Mouse (Mus musculus): ENCODE data around the gene Spock2. TPM values are rescaled to one million over a fixed set of nuclear protein-coding genes. Genes with fewer than 3 reads are reported as not detected.

Gene Spock2
- 499 and 502 TPM in 2 replicates for polyA plus RNA-seq (2012; rRNA removed)

- Histone ChIP-seq H3K27me3 (ENCODE audit: control insufficient read depth, insufficient read depth, low read length) (no peaks in the 10 kb centered on the region), H3K4me1 (ENCODE audit: control insufficient read depth, insufficient read depth, low read length) (peaks cover 15% of the 10 kb centered on the region), H3K4me3 (replicated peaks; ENCODE audit: insufficient read depth, low read depth, low read length) (peak within 1 kb of the TSS; percentile 99), H3K27ac (ENCODE audit: insufficient read depth, low read length) (peak within 1 kb of the TSS; percentile 96)
- TF ChIP-seq POLR2A (IDR thresholded peaks at IDR 0.05; ENCODE audit: borderline replicate concordance, insufficient read depth, low read length): peak; percentile 80
- no peak for TF ChIP-seq CTCF (IDR thresholded peaks at IDR 0.05; ENCODE audit: borderline replicate concordance, insufficient read depth, low read depth, low read length)
- under 1% methylated on average over 22 of the region's 22 CpGs for WGBS
- DNase-seq: peak; percentile 83 to 86
Observed at GRCm38 (mm10) chr10:60106146-60106530, at the start of gene Spock2. Spock2 (plus strand) TSS chr10:60106219.

GRCm38 (mm10) chr10:60062173-60062572 is 43.8 kb upstream of the Spock2 start:
- no peak for TF ChIP-seq POLR2A (IDR thresholded peaks at IDR 0.05; ENCODE audit: borderline replicate concordance, insufficient read depth, low read length)
- TF ChIP-seq CTCF (IDR thresholded peaks at IDR 0.05; ENCODE audit: borderline replicate concordance, insufficient read depth, low read depth, low read length): no peak
- no peak overlapping the region for H3K27ac ChIP-seq (ENCODE audit: insufficient read depth, low read length)
- H3K4me1 ChIP-seq (ENCODE audit: control insufficient read depth, insufficient read depth, low read length): no peaks in the 10 kb centered on the region
- no peak for DNase-seq
- no peak overlapping the region for H3K4me3 ChIP-seq (replicated peaks; ENCODE audit: insufficient read depth, low read depth, low read length)
- WGBS: 84% methylated on average over 5 of the region's 5 CpGs
- no peaks in the 10 kb centered on the region for H3K27me3 ChIP-seq (ENCODE audit: control insufficient read depth, insufficient read depth, low read length)

- no peaks in the 10 kb centered on the region for H3K4me1 ChIP-seq (ENCODE audit: control insufficient read depth, insufficient read depth, low read length)
- no peaks in the 10 kb centered on the region for H3K27me3 ChIP-seq (ENCODE audit: control insufficient read depth, insufficient read depth, low read length)
- no peak overlapping the region for H3K27ac ChIP-seq (ENCODE audit: insufficient read depth, low read length)
- TF ChIP-seq POLR2A (IDR thresholded peaks at IDR 0.05; ENCODE audit: borderline replicate concordance, insufficient read depth, low read length) (no peak), CTCF (IDR thresholded peaks at IDR 0.05; ENCODE audit: borderline replicate concordance, insufficient read depth, low read depth, low read length) (no peak)
- H3K4me3 ChIP-seq (replicated peaks; ENCODE audit: insufficient read depth, low read depth, low read length): no peak overlapping the region
- DNase-seq: no peak
- WGBS: 52% methylated on average over 5 of the region's 5 CpGs
Observed at GRCm38 (mm10) chr10:60062931-60063330, 43.1 kb upstream of the Spock2 start.

- Histone ChIP-seq H3K27me3 (ENCODE audit: control insufficient read depth, insufficient read depth, low read length) (no peaks in the 10 kb centered on the region), H3K4me1 (ENCODE audit: control insufficient read depth, insufficient read depth, low read length) (no peaks in the 10 kb centered on the region), H3K4me3 (replicated peaks; ENCODE audit: insufficient read depth, low read depth, low read length) (no peak overlapping the region), H3K27ac (ENCODE audit: insufficient read depth, low read length) (no peak overlapping the region)
- peak; percentile 61 for TF ChIP-seq CTCF (IDR thresholded peaks at IDR 0.05; ENCODE audit: borderline replicate concordance, insufficient read depth, low read depth, low read length)
- no peak for TF ChIP-seq POLR2A (IDR thresholded peaks at IDR 0.05; ENCODE audit: borderline replicate concordance, insufficient read depth, low read length)
- WGBS: 79% methylated on average over 3 of the region's 3 CpGs
- DNase-seq: peak; percentile 25 to 30
Observed at GRCm38 (mm10) chr10:60066524-60066923, 39.5 kb upstream of the Spock2 start.

- Histone ChIP-seq H3K27me3 (ENCODE audit: control insufficient read depth, insufficient read depth, low read length) (no peaks in the 10 kb centered on the region), H3K4me1 (ENCODE audit: control insufficient read depth, insufficient read depth, low read length) (no peaks in the 10 kb centered on the region), H3K4me3 (replicated peaks; ENCODE audit: insufficient read depth, low read depth, low read length) (no peak overlapping the region), H3K27ac (ENCODE audit: insufficient read depth, low read length) (no peak overlapping the region)
- WGBS: 94% methylated on average over 1 of the region's 1 CpGs
- no peak for TF ChIP-seq POLR2A (IDR thresholded peaks at IDR 0.05; ENCODE audit: borderline replicate concordance, insufficient read depth, low read length)
- TF ChIP-seq CTCF (IDR thresholded peaks at IDR 0.05; ENCODE audit: borderline replicate concordance, insufficient read depth, low read depth, low read length): no peak
- no peak for DNase-seq
Observed at GRCm38 (mm10) chr10:60075159-60075558, 30.9 kb upstream of the Spock2 start.

- TF ChIP-seq POLR2A (IDR thresholded peaks at IDR 0.05; ENCODE audit: borderline replicate concordance, insufficient read depth, low read length) (no peak), CTCF (IDR thresholded peaks at IDR 0.05; ENCODE audit: borderline replicate concordance, insufficient read depth, low read depth, low read length) (no peak)
- no peak for DNase-seq
- no peak overlapping the region for H3K4me3 ChIP-seq (replicated peaks; ENCODE audit: insufficient read depth, low read depth, low read length)
Observed at GRCm38 (mm10) chr10:60077226-60077625, 28.8 kb upstream of the Spock2 start.

GRCm38 (mm10) chr10:60077736-60078560 is 28.1 kb upstream of the Spock2 start:
- 69% methylated on average over 18 of the region's 18 CpGs for WGBS
- H3K27ac ChIP-seq (ENCODE audit: insufficient read depth, low read length): no peak overlapping the region
- H3K27me3 ChIP-seq (ENCODE audit: control insufficient read depth, insufficient read depth, low read length): no peaks in the 10 kb centered on the region
- H3K4me3 ChIP-seq (replicated peaks; ENCODE audit: insufficient read depth, low read depth, low read length): no peak overlapping the region
- no peak for DNase-seq
- peaks cover 16% of the 10 kb centered on the region for H3K4me1 ChIP-seq (ENCODE audit: control insufficient read depth, insufficient read depth, low read length)
- no peak for TF ChIP-seq POLR2A (IDR thresholded peaks at IDR 0.05; ENCODE audit: borderline replicate concordance, insufficient read depth, low read length)

More at GRCm38 (mm10) chr10:60077226-60077625, 28.8 kb upstream of the Spock2 start:
- H3K27me3 ChIP-seq (ENCODE audit: control insufficient read depth, insufficient read depth, low read length): no peaks in the 10 kb centered on the region
- no peak overlapping the region for H3K27ac ChIP-seq (ENCODE audit: insufficient read depth, low read length)
- 93% methylated on average over 7 of the region's 7 CpGs for WGBS
- peaks cover 11% of the 10 kb centered on the region for H3K4me1 ChIP-seq (ENCODE audit: control insufficient read depth, insufficient read depth, low read length)

GRCm38 (mm10) chr10:60078561-60078917 is 27.5 kb upstream of the Spock2 start:
- DNase-seq: no peak
- Histone ChIP-seq H3K27me3 (ENCODE audit: control insufficient read depth, insufficient read depth, low read length) (no peaks in the 10 kb centered on the region), H3K27ac (ENCODE audit: insufficient read depth, low read length) (no peak overlapping the region), H3K4me3 (replicated peaks; ENCODE audit: insufficient read depth, low read depth, low read length) (no peak overlapping the region), H3K4me1 (ENCODE audit: control insufficient read depth, insufficient read depth, low read length) (peaks cover 18% of the 10 kb centered on the region)
- TF ChIP-seq POLR2A (IDR thresholded peaks at IDR 0.05; ENCODE audit: borderline replicate concordance, insufficient read depth, low read length) (no peak), CTCF (IDR thresholded peaks at IDR 0.05; ENCODE audit: borderline replicate concordance, insufficient read depth, low read depth, low read length) (no peak)
- whole genome bisulfite sequencing: 53% methylated on average over 5 of the region's 5 CpGs

Data from cerebellum, adult 2 months (tissue).